Mouse (Mus musculus) heart, postnatal 25 days (tissue): Measurements from ENCODE around the gene Apoc2. TPM values are rescaled to one million over a fixed set of nuclear protein-coding genes. Genes with fewer than 3 reads are reported as not detected.

Source experiments
- DNase-seq: peaks from one replicate; pipeline ENCODE4 v3.0.0; 2022; ENCODE audit warnings: low spot score
- intact Hi-C: fragments of 180-260 bp; cut with DNase I; formaldehyde crosslinking; loops from one replicate; pipeline ENCODE4 v1.15.1; 2025
- total RNA-seq, 2 experiments: library from RNA; stranded (reverse); gene quantifications; 2 replicates each; pipeline ENCODE4 v1.2.3; 2021

The Apoc2 gene
- not detected for total RNA-seq

DNA sequence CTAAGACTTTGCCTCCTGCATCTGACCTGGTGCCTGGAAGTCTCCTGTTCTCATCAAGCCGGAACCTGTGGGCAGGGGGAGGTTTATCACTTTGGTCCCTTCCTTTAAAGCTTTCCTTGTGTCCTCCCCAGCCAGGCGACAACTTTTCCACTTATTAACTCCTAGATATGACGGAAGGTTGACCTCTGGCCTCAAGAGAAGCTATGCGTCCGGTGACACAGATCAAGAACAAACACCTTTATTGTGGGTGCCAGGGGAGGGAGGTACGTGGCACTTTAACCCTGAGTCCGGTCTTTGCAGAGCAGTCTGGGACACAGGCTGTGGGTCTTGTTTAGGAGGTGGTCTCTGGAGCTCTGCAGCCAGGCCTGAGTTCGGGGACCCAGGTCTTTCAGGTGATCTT is at the start of gene Apoc2:
Apoc2 (minus strand) TSS at position 70 of the 400 bp plus-strand sequence.
- no peak for DNase-seq
- intact Hi-C loops = no loop called here

DNA sequence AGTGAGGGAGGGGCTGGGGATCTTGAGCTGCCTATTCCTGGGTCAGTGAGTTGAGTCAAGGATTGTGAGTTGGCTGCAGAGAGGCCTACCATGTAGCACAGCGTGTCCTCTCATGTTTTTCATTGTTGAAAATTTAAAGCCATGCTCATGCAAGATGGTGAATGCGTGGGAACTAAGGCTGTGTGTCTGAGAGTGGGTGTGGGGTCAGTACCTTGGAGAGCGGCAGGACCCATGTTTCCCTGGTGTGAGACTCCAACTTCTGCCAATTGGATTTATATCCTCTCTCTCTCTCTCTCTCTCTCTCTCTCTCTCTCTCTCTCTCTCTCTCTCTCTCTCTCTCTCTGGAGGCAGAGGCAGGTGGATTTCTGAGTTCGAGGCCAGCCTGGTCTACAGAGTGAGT is 48.8 kb upstream of the Apoc2 start:
- intact Hi-C loops = no loop called here
- DNase-seq = no peak

DNA sequence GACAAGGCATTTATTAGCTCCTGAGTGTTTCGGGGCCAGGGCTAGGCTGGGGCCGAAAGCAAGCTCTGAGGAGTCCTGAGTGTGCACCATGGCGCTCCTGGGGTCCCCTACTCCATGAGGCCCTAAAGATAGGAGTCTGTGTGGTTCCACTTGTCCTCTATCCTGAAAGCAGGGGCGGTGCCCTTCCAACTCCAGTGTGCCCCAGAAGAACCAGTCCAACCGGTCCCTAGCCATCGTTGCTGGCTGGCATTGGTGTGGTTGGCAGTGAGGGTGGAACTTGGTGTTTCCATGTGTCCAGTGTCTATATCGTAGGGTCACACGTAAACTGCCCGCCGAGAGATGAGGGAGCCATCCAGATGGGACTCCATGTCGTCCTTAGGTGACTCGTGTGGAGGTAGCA is 46.4 kb upstream of the Apoc2 start:
- no peak for DNase-seq
- intact Hi-C loops = loop anchor here (1.0 kb wide), 1 partner anchor 9 kb away; no protein-coding TSS in a partner anchor

DNA sequence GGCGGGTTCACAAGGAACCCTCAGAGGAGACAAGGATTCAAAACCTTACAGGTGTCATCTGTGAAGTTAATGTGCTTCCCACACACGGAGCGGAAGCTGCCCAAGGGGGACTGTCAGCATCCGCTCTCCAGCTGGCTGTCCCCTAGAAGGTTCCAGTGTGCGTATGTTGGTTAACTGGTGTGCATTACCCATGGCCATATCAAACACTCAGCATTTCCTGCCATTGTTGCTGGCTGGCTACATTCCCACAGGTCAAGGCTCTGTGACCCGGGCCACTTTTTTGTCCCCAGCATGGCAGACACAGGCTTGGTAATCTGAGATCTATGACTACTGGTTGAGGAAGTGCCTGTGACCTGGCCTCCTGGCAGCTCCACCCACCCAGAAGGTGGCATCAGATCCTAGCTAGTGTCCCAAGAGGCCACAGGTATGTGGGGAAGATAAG is 45.0 kb upstream of the Apoc2 start:
- intact Hi-C loops = loop anchor here (2.0 kb wide), 1 partner anchor 24 kb away; no protein-coding TSS in a partner anchor
- peak; percentile 65 for DNase-seq

DNA sequence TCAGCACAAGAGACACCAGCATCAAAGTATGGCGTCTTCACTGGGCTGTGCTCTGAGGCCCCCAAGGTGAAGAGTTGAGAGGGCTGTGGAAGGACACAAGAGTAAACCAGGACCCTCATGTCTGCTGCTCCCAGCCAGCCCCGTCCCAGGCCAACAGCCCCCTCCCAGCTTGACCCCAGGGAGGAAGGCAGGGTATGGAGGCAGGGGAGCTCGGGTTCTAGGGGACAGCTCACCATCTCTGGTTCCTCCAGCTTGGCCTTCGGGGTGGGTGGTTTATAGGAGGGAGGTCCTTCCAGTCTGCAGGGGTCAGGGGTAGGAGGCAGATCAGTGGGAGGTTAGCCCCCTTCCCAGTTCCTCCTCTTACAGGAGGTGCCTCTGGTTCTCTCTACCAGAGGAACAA is 41.5 kb upstream of the Apoc2 start:
- intact Hi-C loops = no loop called here
- DNase-seq = no peak

DNA sequence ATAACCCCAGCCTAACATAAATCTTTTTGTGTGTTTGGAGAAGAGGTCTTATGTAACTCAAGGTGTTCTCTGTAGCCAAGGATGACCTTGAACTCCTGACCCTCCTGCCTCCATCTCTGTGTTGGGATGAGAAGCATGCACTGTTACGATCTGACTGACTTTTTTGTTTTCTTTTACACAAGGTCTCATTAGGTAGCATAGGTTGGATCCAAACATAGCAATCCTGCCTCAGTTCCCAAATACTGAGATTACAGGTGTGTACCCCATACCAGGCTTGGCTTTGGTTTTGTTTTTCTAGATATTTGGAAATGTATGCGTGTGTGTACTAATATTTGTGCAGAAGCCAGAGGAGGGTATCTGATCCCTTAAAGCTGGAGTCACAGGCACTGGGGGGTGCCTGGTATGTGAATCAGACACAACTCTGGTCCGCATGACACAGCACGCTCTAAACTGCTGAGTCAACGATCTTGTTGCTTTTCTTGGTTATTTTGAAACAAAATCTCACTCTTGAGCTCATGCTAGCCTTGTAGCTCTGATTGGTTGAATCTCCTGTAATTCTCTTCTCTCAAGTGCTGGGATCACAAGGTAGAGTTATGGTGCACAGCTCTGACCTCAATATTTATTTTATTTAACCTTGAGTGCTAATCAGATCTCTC is 40.7 kb upstream of the Apoc2 start:
- DNase-seq = no peak
- intact Hi-C loops = no loop called here

DNA sequence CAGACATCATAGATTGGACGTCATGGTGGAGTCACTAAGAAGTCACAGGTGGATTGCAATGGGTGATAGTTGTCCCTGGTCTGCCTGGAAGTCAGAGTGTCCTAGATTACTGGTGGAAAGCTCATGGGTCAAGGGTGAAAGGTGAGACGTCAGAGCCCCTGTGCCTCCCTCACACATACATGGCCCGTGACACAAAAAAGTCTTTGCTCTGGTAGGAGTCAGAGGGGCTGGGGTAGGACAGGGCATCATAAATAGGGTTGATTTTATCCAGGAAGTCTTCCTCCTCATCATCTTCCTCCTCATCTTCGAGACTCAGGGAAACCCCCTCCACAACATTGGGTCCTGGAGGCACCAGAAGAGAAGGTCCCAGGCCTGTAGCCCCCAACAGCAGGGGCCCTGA is 39.6 kb upstream of the Apoc2 start:
- intact Hi-C loops = loop anchor here (2.0 kb wide), 1 partner anchor 25 kb away; no protein-coding TSS in a partner anchor
- no peak for DNase-seq

DNA sequence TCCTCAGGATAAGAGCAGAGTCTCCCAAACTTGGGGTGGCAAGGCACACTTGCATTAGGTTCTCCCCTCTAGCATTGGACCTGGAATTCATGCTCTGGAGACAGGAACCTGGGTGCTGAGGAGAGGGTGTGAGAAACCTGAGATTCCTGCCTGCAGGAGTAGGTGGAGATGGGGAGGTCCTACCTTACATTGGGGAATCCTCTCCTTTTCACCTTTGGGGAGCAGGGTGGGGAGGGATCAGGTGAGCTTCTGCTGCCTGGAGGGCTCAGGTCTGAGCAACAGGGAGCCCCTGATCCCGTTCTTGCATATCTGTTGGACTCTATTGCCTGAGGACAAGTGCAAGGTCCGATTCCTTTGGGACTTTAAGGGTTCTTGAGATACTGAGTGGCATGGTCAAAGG is 39.1 kb upstream of the Apoc2 start:
- no peak for DNase-seq
- intact Hi-C loops = loop anchor here (2.0 kb wide), 1 partner anchor 26 kb away; no protein-coding TSS in a partner anchor

DNA sequence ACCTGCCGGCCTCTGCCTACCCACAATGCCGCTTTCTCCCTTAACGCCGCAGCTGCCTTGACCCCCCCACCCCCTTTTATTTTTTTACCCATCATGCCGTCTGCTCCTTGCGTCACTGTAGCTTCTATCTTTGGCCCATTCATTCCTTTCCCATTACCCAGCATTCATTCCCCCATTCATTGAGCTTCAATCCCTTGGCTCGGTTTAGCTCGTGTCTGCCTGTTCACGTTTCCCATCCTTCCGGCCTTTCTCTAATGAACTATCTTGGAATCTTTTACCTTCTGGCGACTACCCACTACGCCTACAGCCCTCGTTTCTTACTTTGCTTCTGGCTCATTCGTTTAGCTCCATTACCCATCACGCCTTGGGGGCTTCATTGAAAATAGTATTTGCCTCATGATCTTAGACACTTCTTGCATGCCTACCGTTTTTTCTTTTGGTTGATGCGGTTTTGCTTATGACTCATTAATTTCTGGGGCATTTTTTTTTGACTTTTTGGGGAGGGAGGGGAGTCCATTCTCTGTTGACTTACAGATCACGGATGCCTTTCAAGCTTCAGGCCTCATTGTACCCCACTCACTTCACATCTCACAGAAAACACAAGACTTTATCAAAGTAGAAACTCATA is 38.4 kb upstream of the Apoc2 start:
- intact Hi-C loops = loop anchor here (2.0 kb wide), 1 partner anchor 27 kb away; no protein-coding TSS in a partner anchor
- no peak for DNase-seq

DNA sequence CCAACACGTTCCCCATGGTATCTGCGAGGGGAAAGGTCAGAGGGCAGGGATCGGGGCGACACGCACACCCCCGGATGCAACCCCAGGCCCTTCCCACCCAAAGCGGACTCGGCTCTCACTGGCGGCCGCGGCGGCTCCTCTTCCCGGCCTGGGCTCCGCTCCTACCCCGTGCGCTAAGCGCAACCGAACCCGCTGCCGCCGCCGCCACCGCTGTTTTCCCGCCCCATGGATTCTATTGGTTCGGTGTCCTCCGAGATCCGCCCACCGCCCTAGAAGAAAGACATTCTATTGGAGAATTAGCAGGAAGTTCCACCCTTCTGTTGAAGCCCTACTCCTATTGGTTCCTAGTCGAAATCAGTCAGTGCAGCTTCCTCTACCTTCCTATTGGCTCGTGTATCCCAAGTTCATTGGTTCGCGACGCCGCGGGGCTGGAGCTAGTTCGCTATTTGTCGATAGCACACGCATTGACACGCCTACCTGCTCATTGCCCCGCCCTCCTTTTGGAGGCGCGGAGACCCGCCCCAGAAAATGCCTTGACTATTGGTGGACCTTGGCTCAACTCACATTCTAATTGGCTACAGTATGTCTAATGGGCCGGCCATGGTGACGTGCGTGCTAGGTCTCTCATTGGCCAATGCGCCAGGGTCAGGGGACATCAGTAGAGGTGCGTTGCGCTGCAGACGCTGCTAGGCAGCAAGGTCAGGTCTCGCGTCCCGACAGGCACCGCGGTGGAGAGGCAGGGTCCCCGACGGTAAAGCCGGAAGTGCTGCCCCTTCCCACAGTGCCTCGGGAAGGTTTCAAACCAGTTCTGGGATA is 37.7 kb upstream of the Apoc2 start, which contains the start of gene Tomm40:
Tomm40 (minus strand) TSS at position 200 of the 816 bp plus-strand sequence.
- DNase-seq = peak; percentile 100
- intact Hi-C loops = loop anchor here (2.0 kb wide), 1 partner anchor 27 kb away; no protein-coding TSS in a partner anchor

DNA sequence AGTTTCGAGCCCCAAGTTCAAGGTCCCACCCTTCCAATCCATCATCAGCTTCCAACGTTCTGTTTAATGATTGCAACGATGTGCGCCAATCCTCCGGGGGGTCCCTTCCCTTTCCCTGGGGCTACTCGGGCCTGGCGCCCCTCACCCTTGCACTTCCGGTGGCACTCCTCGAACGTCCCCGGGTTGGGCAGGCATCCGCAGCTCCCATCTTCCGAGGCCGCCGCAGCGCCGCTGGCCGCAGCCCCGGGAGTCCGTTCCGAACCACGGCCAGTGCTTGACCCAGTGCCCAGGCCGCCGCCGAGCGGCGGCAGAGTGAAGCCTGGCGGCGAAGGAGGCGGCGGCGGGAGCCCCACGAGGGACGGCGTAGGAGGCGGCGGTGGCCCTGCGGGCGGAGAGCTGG is 37.1 kb upstream of the Apoc2 start:
- intact Hi-C loops = no loop called here
- DNase-seq = no peak

DNA sequence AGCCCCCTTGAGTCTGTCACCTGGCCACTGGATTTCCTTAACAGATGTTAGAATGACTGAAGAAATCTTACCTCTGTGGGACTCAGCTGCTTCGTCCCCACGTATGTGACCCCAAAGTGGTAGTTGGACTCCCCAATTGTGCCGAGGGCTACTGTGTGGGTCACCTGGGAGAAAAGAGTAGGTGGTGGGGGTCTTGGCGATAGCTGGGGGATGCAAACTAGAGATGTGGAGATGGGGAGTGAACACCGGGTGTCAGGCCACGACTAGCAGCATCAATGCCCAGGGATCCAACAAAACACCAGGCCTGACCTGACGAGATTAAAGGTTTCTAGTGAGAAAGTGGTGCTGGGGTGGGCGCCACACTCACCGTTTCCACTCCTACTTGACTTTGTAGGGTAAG is 35.9 kb upstream of the Apoc2 start:
- intact Hi-C loops = loop anchor here (2.0 kb wide), 1 partner anchor 45 kb away; no protein-coding TSS in a partner anchor

DNA sequence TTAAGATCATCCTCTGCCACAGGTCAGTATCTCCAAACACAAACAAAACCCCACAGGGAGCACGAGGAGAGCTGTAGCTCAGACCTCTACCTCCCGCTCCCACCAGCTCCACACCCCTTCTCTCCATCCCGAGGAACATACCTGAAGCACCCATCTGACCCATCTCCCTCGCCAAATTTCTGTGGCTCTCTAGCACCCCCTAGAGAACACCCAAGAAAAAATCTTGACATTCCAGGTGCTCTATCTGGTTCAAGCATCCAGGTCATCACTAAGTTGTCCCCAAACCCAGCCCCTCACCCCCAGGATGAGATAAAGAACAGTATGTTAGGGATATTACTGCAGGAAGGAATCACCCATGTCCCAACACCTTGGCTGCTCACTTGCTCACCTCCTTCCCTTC is 35.5 kb upstream of the Apoc2 start:
- no peak for DNase-seq
- intact Hi-C loops = loop anchor here (2.0 kb wide), 1 partner anchor 44 kb away; no protein-coding TSS in a partner anchor

More for the DNA sequence above, 35.9 kb upstream of the Apoc2 start:
- no peak for DNase-seq

DNA sequence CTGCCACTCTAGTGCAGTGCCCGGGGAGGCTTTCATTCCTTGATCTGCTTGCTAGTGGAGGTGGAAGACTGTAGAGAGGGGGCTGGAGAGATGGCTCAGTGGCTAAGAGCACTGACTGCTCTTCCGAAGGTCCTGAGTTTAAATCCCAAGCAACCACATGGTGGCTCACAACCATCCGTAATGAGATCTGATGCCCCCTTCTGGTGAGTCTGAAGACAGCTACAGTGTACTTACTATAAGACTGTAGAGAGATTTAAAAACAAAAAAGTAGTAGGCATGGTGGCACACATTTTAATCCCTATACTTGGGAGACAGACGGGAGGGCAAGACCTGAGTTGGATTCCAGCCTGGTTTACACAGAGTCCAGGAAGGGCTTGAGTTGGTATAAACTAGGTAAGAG is 34.7 kb upstream of the Apoc2 start:
- intact Hi-C loops = loop anchor here (2.0 kb wide), 1 partner anchor 44 kb away; no protein-coding TSS in a partner anchor
- DNase-seq = no peak

DNA sequence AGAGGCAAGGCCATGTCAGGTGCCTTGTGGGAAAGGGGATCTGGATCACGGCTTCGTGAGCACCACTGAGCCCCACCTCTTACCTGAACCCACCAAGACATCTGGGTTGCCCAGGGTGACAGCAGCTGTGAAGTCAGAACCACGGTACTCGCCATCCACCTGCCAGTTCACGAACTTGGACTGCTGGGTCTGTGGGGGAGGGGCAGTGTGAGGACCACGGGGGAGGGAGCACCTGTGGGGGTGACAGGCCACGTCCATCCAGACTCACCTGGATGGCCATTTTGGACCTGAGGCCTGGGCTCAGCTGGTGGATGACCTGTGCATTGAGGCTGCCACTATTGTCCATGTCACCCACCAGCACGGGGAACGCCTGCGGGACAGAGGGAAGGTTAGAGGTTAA is 32.9 kb upstream of the Apoc2 start:
- intact Hi-C loops = no loop called here
- DNase-seq = no peak

DNA sequence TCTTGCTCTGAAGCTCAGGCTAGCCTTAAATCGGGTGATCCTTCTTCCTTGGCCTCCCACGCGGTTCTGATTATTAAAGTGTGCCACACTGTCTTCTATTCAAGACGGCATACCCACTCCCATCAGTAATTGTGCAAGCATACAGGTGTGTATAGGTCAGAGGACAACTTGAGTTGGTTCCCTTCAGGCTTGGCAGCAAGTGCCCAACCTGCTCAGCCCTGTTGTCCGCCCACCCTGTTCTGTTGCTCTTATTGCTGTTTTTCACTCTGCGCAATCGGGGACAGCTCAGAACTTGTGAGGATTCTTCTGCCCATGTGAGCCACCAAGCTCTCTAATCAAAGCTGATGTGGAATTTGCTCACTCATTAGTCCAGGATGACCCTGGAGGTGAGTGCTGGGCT is 27.5 kb upstream of the Apoc2 start:
- DNase-seq = no peak
- intact Hi-C loops = no loop called here

DNA sequence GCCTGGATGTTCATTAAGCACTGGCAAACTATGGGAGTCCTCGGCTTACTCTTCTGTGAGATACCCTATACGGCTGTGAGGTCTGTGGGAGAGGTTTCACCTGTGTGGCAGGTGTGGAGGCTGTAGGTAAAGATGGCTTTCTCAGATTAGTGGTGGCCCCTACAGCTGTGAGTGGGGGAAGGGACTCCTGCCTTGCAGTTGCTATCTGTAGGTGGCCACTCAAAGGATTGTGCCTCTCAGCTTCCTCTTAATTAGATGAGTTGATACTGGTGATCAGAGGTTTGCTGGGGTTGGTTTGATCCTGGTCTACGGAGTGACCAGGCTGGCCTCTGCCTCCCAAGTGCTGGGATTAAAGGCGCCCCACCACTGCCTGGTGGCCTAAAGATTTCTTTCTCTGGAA is 26.7 kb upstream of the Apoc2 start:
- intact Hi-C loops = loop anchor here (5.0 kb wide), 1 partner anchor 297 kb away; no protein-coding TSS in a partner anchor

DNA sequence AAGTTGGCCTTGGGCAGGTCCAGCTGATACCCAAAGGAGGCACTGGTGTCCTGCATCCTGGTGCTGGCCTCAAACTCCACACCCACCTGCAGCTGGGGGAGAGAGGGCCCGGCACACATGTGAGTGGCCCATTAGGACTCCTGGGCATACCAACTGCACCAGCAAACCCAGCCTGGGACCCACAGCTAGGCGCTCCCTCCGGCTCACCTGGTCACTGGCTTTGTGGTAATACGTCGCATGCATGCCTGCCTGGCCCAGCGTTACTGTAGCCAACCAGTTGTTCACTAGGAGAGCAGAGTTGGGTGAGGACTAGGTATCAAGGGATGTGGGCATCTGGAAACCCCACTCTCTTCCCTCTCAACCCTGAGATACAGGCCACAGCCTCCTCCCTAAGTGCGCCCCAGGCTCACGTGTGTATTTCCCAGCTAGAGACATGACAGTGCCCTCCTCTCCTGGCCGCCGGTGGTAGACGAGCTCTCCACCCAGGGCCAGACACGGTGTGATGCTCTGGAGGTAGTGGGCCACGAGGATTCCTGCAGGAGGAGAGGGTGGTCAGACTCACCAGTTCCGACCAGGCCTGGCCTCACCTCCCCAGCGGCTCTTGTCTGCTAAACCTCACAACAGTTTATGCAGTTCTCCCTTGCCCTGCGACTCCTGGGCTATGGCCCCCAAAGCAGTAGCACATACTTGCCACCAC is 25.3 kb upstream of the Apoc2 start:
- intact Hi-C loops = loop anchor here (5.0 kb wide), 1 partner anchor 296 kb away; no protein-coding TSS in a partner anchor
- DNase-seq = no peak

More for the DNA sequence above, 26.7 kb upstream of the Apoc2 start:
- DNase-seq = no peak

DNA sequence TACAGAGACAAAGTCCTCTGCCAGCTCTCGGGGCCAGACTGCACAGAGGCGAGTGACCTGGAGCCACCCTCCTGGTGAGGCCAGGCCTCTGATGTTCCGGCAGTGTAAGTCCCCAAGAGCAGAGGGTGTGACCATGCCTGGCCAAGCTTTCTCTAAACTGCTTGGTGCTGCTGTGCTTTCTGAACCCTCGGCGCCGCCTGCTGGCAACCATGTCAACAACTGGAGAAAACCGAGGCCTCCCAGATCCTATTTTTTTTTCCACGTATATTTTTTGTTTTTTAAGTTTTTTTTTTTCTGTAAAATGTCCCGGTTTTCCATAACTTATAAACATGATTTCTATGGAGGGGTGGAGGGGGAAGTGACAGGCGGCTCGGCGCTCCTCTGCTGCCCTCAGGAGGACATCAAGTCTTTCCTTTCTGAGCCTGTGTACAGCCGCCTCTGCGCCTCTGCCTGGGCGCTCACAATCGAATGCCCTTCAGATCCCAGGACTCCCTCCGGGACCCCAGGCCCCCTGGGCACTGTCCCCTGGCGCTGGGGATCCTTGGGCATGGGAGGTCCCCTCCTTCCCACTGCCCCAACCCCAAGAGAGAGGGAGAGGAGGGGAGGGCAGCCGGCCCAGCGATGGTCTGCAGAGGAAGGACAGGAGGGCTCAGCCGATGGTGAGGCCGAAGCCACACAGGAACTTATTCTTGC is 23.5 kb upstream of the Apoc2 start:
- DNase-seq = peak; percentile 67
- intact Hi-C loops = loop anchor here (5.0 kb wide), 1 partner anchor 294 kb away; no protein-coding TSS in a partner anchor
